Mouse (Mus musculus) liver, embryonic 16.5 days (tissue): ENCODE measurements around the gene Fam71f2. TPM values are rescaled to one million over a fixed set of nuclear protein-coding genes. Genes with fewer than 3 reads are reported as not detected.

ENCODE experiments used
- ATAC-seq: fragments of 200-750 bp; cut with Nextera tagmentation; 2 replicates; pipeline ENCODE4 v1.8.0; 2017; ENCODE audit warnings: low read depth, mild to moderate bottlenecking, moderate number of reproducible peaks, moderate library complexity
- H3K27ac ChIP-seq: fragments of 300-500 bp; sonication (generic); 2 replicates; pipeline ENCODE4 v1.5.1; 2014; ENCODE audit warnings: mild to moderate bottlenecking, low read length
- H3K27me3 ChIP-seq: fragments of 300-500 bp; sonication (generic); 2 replicates; pipeline ENCODE4 v1.6.1; 2014; ENCODE audit warnings: low read depth, low read length, mixed read lengths; ENCODE audit not compliant: control insufficient read depth, insufficient read depth
- H3K36me3 ChIP-seq: fragments of 300-500 bp; sonication (generic); 2 replicates; pipeline ENCODE4 v1.6.1; 2014; ENCODE audit warnings: mild to moderate bottlenecking; ENCODE audit not compliant: control insufficient read depth, insufficient read depth
- H3K4me1 ChIP-seq: fragments of 300-500 bp; sonication (generic); 2 replicates; pipeline ENCODE4 v1.6.1; 2014; ENCODE audit warnings: low read depth, low read length, mixed read lengths; ENCODE audit not compliant: control insufficient read depth
- H3K4me2 ChIP-seq: fragments of 300-500 bp; sonication (generic); 2 replicates; pipeline ENCODE4 v1.6.1; 2014; ENCODE audit warnings: low read depth, low read length, mixed read lengths
- H3K4me3 ChIP-seq: fragments of 300-500 bp; sonication (generic); 2 replicates; pipeline ENCODE4 v1.5.1; 2014; ENCODE audit warnings: low read depth, mild to moderate bottlenecking, low read length
- H3K9ac ChIP-seq: fragments of 300-500 bp; sonication (generic); 2 replicates; pipeline ENCODE4 v1.6.1; 2014; ENCODE audit warnings: low read depth, low read length
- H3K9me3 ChIP-seq: fragments of 300-500 bp; sonication (generic); replicated peaks from 2 replicates; pipeline ENCODE4 v1.6.1; 2016; ENCODE audit warnings: low read length; ENCODE audit not compliant: control insufficient read depth
- WGBS: fragments of 180-500 bp; shearing (Covaris S2); extraction: QIAGEN DNeasy Blood & Tissue Kit; methylation state at CpG from one replicate; pipeline ENCODE4 v1.1.7; 2014; ENCODE audit not compliant: insufficient replicate concordance; 5-methylcytosine and 5-hydroxymethylcytosine counted together
- polyA plus RNA-seq: library from polyadenylated mRNA; unstranded; fragments of >200 nt; fragmentation: Nextera tagmentation; extraction: Ambion mirVana; gene quantifications from 2 replicates; pipeline ENCODE4 v1.2.1, GENCODE M21; 2015

Fam71f2 gene
- polyA plus RNA-seq, 1 experiment from 2014 or later = 0.13 TPM

GRCm38 (mm10) chr6:29269006-29269668 is 10.3 kb upstream of the Fam71f2 start:
- WGBS = 49% methylated on average over 6 of the region's 6 CpGs
- peaks cover 2% of the 10 kb centered on the region for H3K4me1 ChIP-seq
- no peaks in the 10 kb centered on the region for H3K27me3 ChIP-seq
- ATAC-seq = no peak
- H3K4me3 ChIP-seq = no peak overlapping the region
- no peaks in the 10 kb centered on the region for H3K9me3 ChIP-seq
- H3K9ac ChIP-seq = no peak overlapping the region
- no peak overlapping the region for H3K4me2 ChIP-seq
- H3K27ac ChIP-seq = no peak overlapping the region
- no peaks in the 10 kb centered on the region for H3K36me3 ChIP-seq

DNA sequence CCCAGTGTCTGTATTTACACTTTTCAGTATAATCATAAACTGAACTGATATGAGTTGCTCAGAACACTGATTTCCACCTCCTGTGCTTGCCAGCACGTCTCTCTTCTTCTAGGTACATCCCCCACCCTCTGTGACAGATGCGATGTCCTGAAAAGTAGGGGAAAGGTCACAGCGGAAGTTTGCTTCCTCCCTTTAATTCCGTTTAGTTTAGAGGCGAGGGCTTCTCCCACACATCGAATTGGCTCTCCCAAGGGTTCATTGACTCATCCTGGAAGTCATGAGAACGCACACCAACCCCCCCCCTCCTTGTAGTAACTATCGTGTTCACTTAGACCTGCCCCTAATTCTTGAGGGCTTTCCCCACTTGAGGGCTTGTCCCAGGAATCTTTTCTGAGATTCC is 8.4 kb upstream of the Fam71f2 start:
- no peak overlapping the region; the same call in 1 of the 2 replicates for H3K4me3 ChIP-seq
- peaks cover 2% of the 10 kb centered on the region for H3K4me1 ChIP-seq
- H3K4me2 ChIP-seq = peak overlapping the region; percentile 34; the same call in 1 of the 2 replicates
- H3K27me3 ChIP-seq = no peaks in the 10 kb centered on the region
- no peak overlapping the region for H3K9ac ChIP-seq
- WGBS = under 1% methylated on average over 8 of the region's 8 CpGs
- H3K9me3 ChIP-seq = no peaks in the 10 kb centered on the region
- 0 out of 2 replicates have a peak, but pooled peaks cover 3% of the 10 kb centered on the region for H3K36me3 ChIP-seq
- H3K27ac ChIP-seq = peak overlapping the region; percentile 54
- peak; percentile 32 for ATAC-seq

GRCm38 (mm10) chr6:29272312-29273072 is 6.9 kb upstream of the Fam71f2 start, which contains the start of gene Hilpda:
Gene Hilpda, plus strand, starts transcription at chr6:29272488.
- WGBS = under 1% methylated on average over 45 of the region's 46 CpGs
- Histone ChIP-seq H3K36me3 (peaks cover 3% of the 10 kb centered on the region; the same call in 1 of the 2 replicates), H3K4me3 (peak within 1 kb of the TSS; percentile 70), H3K4me2 (peak within 1 kb of the TSS; percentile 83), H3K4me1 (peaks cover 2% of the 10 kb centered on the region), H3K9me3 (no peaks in the 10 kb centered on the region), H3K9ac (peak within 1 kb of the TSS; percentile 75), H3K27me3 (no peaks in the 10 kb centered on the region), H3K27ac (peak within 1 kb of the TSS; percentile 75)
- ATAC-seq = peak; percentile 93

DNA sequence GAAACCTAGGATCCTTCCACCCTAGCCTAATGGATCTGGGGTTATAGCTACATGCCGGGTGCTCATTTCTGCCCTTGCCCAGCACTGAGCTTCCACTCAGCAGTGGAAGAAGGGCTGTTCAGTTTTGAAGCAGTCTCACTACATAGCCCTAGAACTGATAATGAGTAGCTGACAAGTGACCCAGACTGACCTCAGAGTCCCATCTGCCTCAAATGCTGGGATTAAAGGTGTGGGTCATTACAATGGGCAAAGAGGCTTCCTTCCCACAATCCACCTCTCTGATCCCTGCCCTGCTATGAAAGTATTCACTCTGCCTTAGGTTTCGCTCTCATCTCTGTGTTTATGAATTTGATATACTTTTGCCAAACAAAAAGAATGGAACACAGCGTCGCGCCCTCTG is 2.6 kb upstream of the Fam71f2 start:
- Histone ChIP-seq H3K9me3 (no peaks in the 10 kb centered on the region), H3K27me3 (no peaks in the 10 kb centered on the region), H3K9ac (no peak overlapping the region), H3K4me3 (no peak overlapping the region), H3K4me1 (peaks cover 6% of the 10 kb centered on the region; the same call in 1 of the 2 replicates), H3K27ac (no peak overlapping the region), H3K4me2 (no peak overlapping the region), H3K36me3 (peaks cover 3% of the 10 kb centered on the region; the same call in 1 of the 2 replicates)
- WGBS = 84% methylated on average over 5 of the region's 5 CpGs
- no peak for ATAC-seq

DNA sequence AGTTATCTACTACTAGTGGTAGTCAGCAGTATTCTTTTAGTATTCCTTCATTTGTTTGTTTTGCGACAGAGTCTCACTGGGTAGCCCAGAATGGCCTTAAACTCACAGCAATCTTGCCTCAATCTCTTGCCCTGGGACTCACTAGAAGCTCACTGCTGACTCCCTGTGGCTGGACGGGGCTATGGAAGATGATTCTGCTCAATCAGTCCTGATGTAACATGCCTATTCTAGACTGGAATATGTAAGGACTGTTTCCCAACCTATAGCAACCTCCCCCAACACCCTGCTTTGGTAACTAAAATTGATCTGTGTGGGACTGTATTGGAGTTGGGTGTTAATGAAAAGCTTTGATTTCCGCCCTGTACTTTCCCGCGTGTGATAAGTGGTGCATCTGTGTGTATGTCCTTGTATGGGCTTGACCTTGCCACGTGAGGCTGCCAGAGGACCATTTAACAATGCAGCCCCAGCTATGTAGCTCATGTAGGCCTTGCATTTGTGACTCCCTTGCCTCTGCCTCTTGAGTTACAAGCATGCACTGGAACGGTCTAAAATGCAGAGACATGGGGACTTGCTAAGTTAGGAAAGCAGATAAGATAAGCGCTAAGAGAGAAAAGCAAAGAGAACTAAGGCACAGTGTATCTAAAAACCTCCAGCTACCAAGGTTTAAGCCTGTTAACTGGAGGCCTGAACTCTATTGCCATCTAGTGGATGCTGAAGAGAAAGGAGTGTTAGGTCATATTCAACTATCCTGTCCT is 703 bp upstream of the Fam71f2 start:
- ATAC-seq = peak; percentile 45
- WGBS = 24% methylated on average over 8 of the region's 8 CpGs
- Histone ChIP-seq H3K4me3 (no peak overlapping the region), H3K4me2 (no peak overlapping the region), H3K9ac (no peak overlapping the region), H3K36me3 (peaks cover 3% of the 10 kb centered on the region; the same call in 1 of the 2 replicates), H3K9me3 (no peaks in the 10 kb centered on the region), H3K27ac (no peak overlapping the region), H3K27me3 (no peaks in the 10 kb centered on the region), H3K4me1 (peaks cover 4% of the 10 kb centered on the region; the same call in 1 of the 2 replicates)

GRCm38 (mm10) chr6:29280671-29281070 is 1.3 kb downstream of the Fam71f2 start:
- Histone ChIP-seq H3K4me2 (no peak overlapping the region), H3K27me3 (no peaks in the 10 kb centered on the region), H3K9ac (no peak overlapping the region), H3K4me1 (peaks cover 4% of the 10 kb centered on the region; the same call in 1 of the 2 replicates), H3K36me3 (no peaks in the 10 kb centered on the region; the same call in 1 of the 2 replicates), H3K9me3 (no peaks in the 10 kb centered on the region), H3K27ac (no peak overlapping the region), H3K4me3 (no peak overlapping the region)
- no peak for ATAC-seq
- WGBS = 48% methylated on average over 7 of the region's 7 CpGs

GRCm38 (mm10) chr6:29286870-29287269 is 7.5 kb downstream of the Fam71f2 start:
- Histone ChIP-seq H3K27me3 (no peaks in the 10 kb centered on the region), H3K4me2 (no peak overlapping the region), H3K27ac (no peak overlapping the region), H3K36me3 (no peaks in the 10 kb centered on the region), H3K9ac (no peak overlapping the region), H3K4me1 (no peaks in the 10 kb centered on the region), H3K9me3 (no peaks in the 10 kb centered on the region), H3K4me3 (no peak overlapping the region)
- 44% methylated on average over 7 of the region's 7 CpGs for WGBS
- no peak for ATAC-seq

GRCm38 (mm10) chr6:29287481-29287880 is 8.1 kb downstream of the Fam71f2 start:
- Histone ChIP-seq H3K4me1 (no peaks in the 10 kb centered on the region), H3K9me3 (no peaks in the 10 kb centered on the region), H3K9ac (no peak overlapping the region), H3K36me3 (no peaks in the 10 kb centered on the region), H3K4me3 (no peak overlapping the region), H3K27ac (no peak overlapping the region), H3K27me3 (no peaks in the 10 kb centered on the region), H3K4me2 (no peak overlapping the region)
- no peak for ATAC-seq
- 65% methylated on average over 6 of the region's 6 CpGs for WGBS
